Mouse (Mus musculus) erythroblast, embryonic 14.5 days (primary cell): Measurements from ENCODE around the gene Lix1l.

Experiments used
- GATA1 ChIP-seq: IDR thresholded peaks from 2 replicates; pipeline ENCODE4 v1.6.1; 2012; ENCODE audit warnings: low read length, inconsistent platforms, mixed read lengths
- TAL1 ChIP-seq: IDR thresholded peaks from 3 replicates; pipeline ENCODE4 v1.6.1; 2012; ENCODE audit warnings: low read length, inconsistent platforms, mixed read lengths

DNA sequence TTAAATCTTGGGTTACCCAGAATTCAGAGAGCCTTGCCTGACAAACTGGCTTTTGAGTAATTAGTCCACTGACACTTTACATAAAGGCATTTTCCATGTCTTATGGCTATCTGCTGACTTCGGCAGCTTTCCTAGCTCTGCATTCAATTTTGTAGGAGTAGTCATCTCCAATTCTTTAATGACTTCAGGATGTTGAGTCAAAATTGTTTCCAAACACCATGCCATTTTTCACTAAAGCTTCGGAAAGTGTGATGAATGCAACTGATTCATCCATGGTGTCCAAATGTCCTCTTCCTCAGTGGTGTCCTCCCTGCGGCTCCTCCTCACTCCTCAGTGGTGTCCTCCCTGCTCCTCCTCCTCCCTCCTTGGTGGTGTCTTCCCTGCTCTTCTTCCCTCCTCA lies 17.0 kb downstream of the Lix1l start:
- TF ChIP-seq GATA1: no peak
- no peak for TF ChIP-seq TAL1
